Mouse (Mus musculus) skeletal muscle tissue, adult 2 months (tissue): Measurements from ENCODE around the gene Il1r2.

Source experiments
- DNase-seq: peaks from one replicate; pipeline ENCODE4 v3.0.0-alpha.2; 2012; ENCODE audit warnings: low read depth, low spot score

Il1r2 gene

GRCm38 (mm10) chr1:40129321-40129720 lies 55.4 kb downstream of the Il1r2 start:
- no peak for DNase-seq

- DNase-seq = peak; percentile 32
Measured at GRCm38 (mm10) chr1:40131631-40132030, 57.8 kb downstream of the Il1r2 start.

GRCm38 (mm10) chr1:40132721-40133120 lies 58.8 kb downstream of the Il1r2 start:
- DNase-seq = no peak

DNA sequence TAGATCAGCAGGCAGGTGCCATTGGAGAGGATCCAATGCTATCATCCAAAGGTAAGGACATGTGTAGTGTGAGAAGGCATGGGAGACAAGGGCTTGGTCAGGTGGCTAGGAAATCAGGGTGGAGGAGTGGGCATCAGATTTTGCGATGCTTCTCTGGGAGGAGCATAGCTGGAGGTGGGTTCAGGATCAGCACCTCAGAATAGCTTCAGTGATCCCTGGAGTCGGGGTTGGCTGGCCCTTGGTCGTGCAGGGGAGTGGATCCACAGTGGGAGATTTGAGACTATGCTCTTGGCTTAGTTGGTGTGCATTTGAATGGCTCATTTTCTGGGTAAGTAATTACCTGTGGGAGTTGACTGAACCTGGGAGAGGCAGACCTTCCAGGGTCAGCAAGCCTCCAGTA lies 59.7 kb downstream of the Il1r2 start:
- no peak for DNase-seq

DNA sequence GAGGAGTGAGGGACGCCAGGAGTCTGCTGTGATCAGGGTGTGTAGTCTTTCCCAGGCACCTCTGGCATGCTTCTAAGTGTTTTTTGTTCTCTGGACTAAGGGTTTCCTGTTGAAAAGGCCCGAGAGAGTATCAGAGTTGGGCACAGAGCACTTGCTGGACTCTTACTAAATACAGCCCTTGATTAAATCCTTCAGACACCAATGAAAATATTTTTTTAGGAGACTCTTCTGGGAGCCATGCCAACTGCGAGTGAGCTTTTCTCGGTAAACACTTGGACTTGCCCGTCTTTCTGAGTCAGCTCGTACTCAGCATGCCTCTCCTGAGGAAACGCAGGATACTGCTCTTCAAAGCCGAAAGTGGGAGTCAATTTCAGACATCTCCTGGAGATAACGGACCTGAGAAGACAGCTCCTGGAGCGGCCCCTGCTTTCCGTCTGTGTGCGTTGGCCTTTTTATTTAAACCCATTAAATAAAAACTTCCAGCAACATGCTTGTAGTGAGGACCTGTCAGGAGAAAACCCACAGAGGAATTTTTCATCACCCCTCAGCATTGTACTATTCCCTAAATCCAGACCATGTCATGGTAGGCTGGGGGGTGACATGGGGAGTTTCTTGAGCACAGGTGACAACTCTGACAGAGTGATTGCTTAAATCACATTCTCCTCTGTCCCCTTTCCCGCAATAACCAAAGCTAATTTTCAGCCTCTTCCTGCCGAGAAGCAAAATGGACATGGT lies 66.1 kb downstream of the Il1r2 start:
- peak; percentile 87 for DNase-seq

GRCm38 (mm10) chr1:40156096-40156495 lies 82.2 kb downstream of the Il1r2 start:
- no peak for DNase-seq

DNA sequence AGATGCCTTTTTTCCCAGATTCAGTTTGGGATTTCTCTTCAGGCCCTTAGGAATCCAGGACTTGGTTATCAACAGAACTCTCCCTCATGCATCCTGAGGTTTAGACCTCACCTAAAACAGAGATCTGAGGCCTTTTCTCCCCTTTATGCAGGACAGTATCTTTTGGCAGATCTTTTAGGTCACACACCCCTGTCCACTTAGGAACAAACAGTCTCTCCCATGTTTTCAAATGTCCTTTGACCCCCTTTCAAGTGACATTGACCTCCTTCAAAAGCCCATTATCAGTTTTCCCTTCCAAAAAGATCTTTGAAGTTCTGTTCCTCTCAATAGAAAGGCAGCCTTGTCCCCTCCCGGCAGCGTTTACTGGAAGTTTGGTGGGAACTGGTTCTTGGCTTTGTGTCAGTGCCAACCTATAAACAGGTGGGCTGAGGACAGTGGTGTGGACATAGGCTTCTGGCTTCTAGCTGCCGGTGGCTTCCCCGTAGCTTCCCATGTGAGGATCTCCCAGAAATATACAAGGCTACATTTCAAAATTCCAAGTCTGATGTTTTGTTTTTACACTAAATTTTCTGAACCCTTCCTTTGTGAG lies 89.5 kb downstream of the Il1r2 start:
- no peak for DNase-seq

DNA sequence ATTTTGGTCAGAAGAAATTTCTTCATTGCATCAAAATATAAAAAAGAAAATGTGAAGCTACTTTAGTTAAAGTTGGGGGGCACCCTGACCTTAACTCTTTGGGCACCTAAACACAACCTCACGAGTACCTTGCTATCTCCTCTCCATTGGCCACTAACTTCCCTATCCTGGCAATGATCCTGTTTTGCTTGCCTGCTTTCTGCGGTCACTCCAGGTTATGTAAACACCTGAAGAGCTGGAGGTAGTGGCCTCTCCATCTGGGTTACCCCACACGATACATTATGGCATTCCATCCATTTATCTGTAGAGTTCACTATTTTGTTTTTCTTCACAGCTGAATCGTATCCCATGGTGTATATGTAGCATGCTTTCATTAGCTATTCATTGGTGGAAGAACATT lies 90.5 kb downstream of the Il1r2 start:
- no peak for DNase-seq

DNA sequence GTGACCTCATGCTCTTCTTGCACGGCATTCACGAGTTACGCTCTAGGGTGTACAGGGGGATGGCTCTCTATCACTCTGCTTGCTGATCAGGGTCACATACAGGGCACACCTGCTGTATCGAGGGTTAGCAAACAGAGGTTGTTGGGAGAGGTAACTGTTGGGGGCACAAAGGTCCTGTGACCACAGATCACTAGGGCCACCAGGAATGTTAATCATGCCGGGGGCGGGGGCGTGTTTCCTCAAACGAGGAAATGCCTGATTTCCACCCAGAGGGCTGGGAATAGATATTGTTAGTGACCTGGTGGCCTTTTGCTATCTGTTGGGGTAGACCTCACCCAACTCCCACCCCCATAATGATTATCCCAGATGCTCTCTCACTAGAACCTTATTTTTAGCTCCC lies 93.7 kb downstream of the Il1r2 start:
- DNase-seq = no peak

DNA sequence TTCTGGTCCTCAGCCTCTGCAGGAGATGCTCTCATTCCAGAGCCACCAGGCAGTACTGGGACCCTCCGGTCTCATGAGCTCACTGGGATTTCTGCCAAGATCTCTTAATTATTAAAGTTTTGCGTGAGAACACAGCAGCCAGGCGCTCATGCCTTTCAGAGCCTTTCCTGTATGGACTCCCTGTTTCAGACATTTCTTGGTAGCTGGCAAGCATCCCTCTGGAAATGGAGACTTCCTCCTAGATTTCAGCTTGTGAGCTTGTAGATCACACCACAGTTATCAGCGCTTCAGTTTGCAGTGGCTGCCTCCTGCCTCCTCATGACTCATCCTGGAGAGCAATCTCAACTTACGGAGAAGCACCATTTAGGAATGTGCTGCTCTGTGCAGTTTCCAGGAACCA lies 98.0 kb downstream of the Il1r2 start:
- peak; percentile 60 for DNase-seq

GRCm38 (mm10) chr1:40174146-40174545 lies 100.3 kb downstream of the Il1r2 start:
- DNase-seq = peak; percentile 17
